Mouse (Mus musculus): ENCODE results near the gene Olfr710. TPM values are rescaled to one million over a fixed set of nuclear protein-coding genes. Genes with fewer than 3 reads are reported as not detected.

Olfr710 gene
- polyA plus RNA-seq, 1 experiment from 2014 or later = not detected

Other genes with a start within 250 kb of the Olfr710 start
- not detected in 2 replicates for gene Olfr695, start 231.9 kb downstream of the Olfr710 start, polyA plus RNA-seq (2014; fragmentation: Nextera tagmentation; extraction: Ambion mirVana)
- not detected in 2 replicates for gene Olfr697, start 205.9 kb downstream of the Olfr710 start, polyA plus RNA-seq (2014; fragmentation: Nextera tagmentation; extraction: Ambion mirVana)
- gene Olfr698, start 192.9 kb downstream of the Olfr710 start, polyA plus RNA-seq (2014; fragmentation: Nextera tagmentation; extraction: Ambion mirVana) = not detected in 2 replicates
- gene Olfr699, start 155.1 kb downstream of the Olfr710 start, polyA plus RNA-seq (2014; fragmentation: Nextera tagmentation; extraction: Ambion mirVana) = not detected in 2 replicates
- not detected in 2 replicates for gene Olfr700, start 139.5 kb downstream of the Olfr710 start, polyA plus RNA-seq (2014; fragmentation: Nextera tagmentation; extraction: Ambion mirVana)
- gene Olfr701, start 134.2 kb downstream of the Olfr710 start, polyA plus RNA-seq (2014; fragmentation: Nextera tagmentation; extraction: Ambion mirVana) = not detected in 2 replicates
- not detected in 2 replicates for gene Olfr702, start 114.4 kb downstream of the Olfr710 start, polyA plus RNA-seq (2014; fragmentation: Nextera tagmentation; extraction: Ambion mirVana)
- gene Olfr703, start 105.0 kb downstream of the Olfr710 start, polyA plus RNA-seq (2014; fragmentation: Nextera tagmentation; extraction: Ambion mirVana) = not detected in 2 replicates
- not detected in 2 replicates for gene Olfr704, start 85.1 kb downstream of the Olfr710 start, polyA plus RNA-seq (2014; fragmentation: Nextera tagmentation; extraction: Ambion mirVana)
- gene Olfr705, start 71.4 kb downstream of the Olfr710 start, polyA plus RNA-seq (2014; fragmentation: Nextera tagmentation; extraction: Ambion mirVana) = not detected in 2 replicates
- not detected in 2 replicates for gene Olfr706, start 60.1 kb downstream of the Olfr710 start, polyA plus RNA-seq (2014; fragmentation: Nextera tagmentation; extraction: Ambion mirVana)
- gene Olfr707, start 47.1 kb downstream of the Olfr710 start, polyA plus RNA-seq (2014; fragmentation: Nextera tagmentation; extraction: Ambion mirVana) = not detected in 2 replicates
- gene Olfr1532-ps1, start 40.3 kb downstream of the Olfr710 start, polyA plus RNA-seq (2014; fragmentation: Nextera tagmentation; extraction: Ambion mirVana) = not detected in 2 replicates
- not detected in 2 replicates for gene Olfr709-ps1, start 16.1 kb downstream of the Olfr710 start, polyA plus RNA-seq (2014; fragmentation: Nextera tagmentation; extraction: Ambion mirVana)
- not detected in 2 replicates for gene Olfr6, start 15.6 kb upstream of the Olfr710 start, polyA plus RNA-seq (2014; fragmentation: Nextera tagmentation; extraction: Ambion mirVana)
- not detected in 2 replicates for gene Olfr711, start 27.1 kb upstream of the Olfr710 start, polyA plus RNA-seq (2014; fragmentation: Nextera tagmentation; extraction: Ambion mirVana)
- not detected in 2 replicates for gene Olfr2, start 57.8 kb upstream of the Olfr710 start, polyA plus RNA-seq (2014; fragmentation: Nextera tagmentation; extraction: Ambion mirVana)
- gene Olfr713, start 82.9 kb upstream of the Olfr710 start, polyA plus RNA-seq (2014; fragmentation: Nextera tagmentation; extraction: Ambion mirVana) = not detected in 2 replicates
- gene Olfr714, start 122.7 kb upstream of the Olfr710 start, polyA plus RNA-seq (2014; fragmentation: Nextera tagmentation; extraction: Ambion mirVana) = not detected in 2 replicates
- not detected in 2 replicates for gene Olfr17, start 144.9 kb upstream of the Olfr710 start, polyA plus RNA-seq (2014; fragmentation: Nextera tagmentation; extraction: Ambion mirVana)
- gene Olfr715b, start 162.1 kb upstream of the Olfr710 start, polyA plus RNA-seq (2014; fragmentation: Nextera tagmentation; extraction: Ambion mirVana) = not detected in 2 replicates
- not detected in 2 replicates for gene Olfr715, start 182.8 kb upstream of the Olfr710 start, polyA plus RNA-seq (2014; fragmentation: Nextera tagmentation; extraction: Ambion mirVana)
- not detected in 2 replicates for gene Olfr716, start 190.0 kb upstream of the Olfr710 start, polyA plus RNA-seq (2014; fragmentation: Nextera tagmentation; extraction: Ambion mirVana)
- gene Nlrp14, start 218.7 kb upstream of the Olfr710 start, polyA plus RNA-seq (2014; fragmentation: Nextera tagmentation; extraction: Ambion mirVana) = not detected in 2 replicates

Data from lung, embryonic 14.5 days (tissue).